21 mouse cellular contexts compared by ENCODE assay signal in the genomic region with DNA sequence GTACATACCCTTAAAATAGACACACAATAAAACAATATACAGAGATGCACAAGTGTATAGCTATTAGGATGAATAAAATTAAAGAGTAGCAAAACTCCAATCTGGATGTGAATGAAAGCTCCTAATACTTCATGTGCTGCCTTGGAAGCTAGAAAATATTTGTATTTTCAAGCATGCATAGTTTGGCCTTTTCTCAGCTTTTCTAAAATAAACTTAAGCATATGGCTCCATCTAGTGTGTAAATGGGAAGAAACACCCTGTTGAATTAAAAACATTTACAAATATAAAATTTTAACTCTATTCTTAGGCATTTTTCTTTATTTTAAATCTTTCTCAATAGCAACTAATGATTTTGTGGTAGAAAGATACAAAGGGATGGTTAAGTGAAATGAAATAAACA.
DNase-seq lines count a peak whose midpoint lies in the region; ATAC-seq and TF ChIP-seq lines count a peak whose summit lies in the region.
"Had no signal": no experiment of that assay in that cellular context is flagged by ENCODE, and none has a peak within 500 bp of the region (broad histone marks: within the 10 kb centered on the region; RNA-seq: fewer than 3 reads in every experiment).

No protein-coding gene starts in this region.

- no peak for ATAC-seq in forebrain, embryonic 14.5 days
- ATAC-seq in forebrain, postnatal 0 days = peak; percentile 40; the same call in 1 of the 2 replicates
- ATAC-seq: activated CD4-positive, CD25-positive, alpha-beta regulatory T cell, adult 4 months; intestine, embryonic 16.5 days; liver, postnatal 0 days; Patski had no signal

- H3K4me1 ChIP-seq in forebrain, embryonic 14.5 days (ENCODE audit: control insufficient read depth, insufficient read depth, low read length) = no peaks in the 10 kb centered on the region
- no peaks in the 10 kb centered on the region for H3K4me1 ChIP-seq in forebrain, embryonic 10.5 days
- H3K4me1 ChIP-seq in forebrain, postnatal 0 days (ENCODE audit: insufficient read depth) = no peaks in the 10 kb centered on the region
- H3K4me1 ChIP-seq: hindbrain, embryonic 10.5 days had no signal

- H3K36me3 ChIP-seq in forebrain, embryonic 14.5 days (ENCODE audit: control insufficient read depth, insufficient read depth, low read length) = no peaks in the 10 kb centered on the region
- no peaks in the 10 kb centered on the region for H3K36me3 ChIP-seq in forebrain, embryonic 10.5 days (replicated peaks)
- no peaks in the 10 kb centered on the region for H3K36me3 ChIP-seq in forebrain, postnatal 0 days (ENCODE audit: insufficient read depth)
- H3K36me3 ChIP-seq: hindbrain, embryonic 10.5 days had no signal

- peak; percentile 59 for DNase-seq in forebrain, embryonic 14.5 days (ENCODE audit: low spot score)
- no peak for DNase-seq in forebrain, embryonic 10.5 days (ENCODE audit: extremely low spot score, low spot score)
- DNase-seq in layer of hippocampus, adult 9-10 months (ENCODE audit: low spot score) = peak; percentile 7
- DNase-seq in layer of hippocampus, postnatal 10 days (ENCODE audit: low spot score in 2 of 2) = no peak
- DNase-seq in 416B (ENCODE audit: low read depth) = peak; percentile 19
- DNase-seq in forebrain, postnatal 0 days = peak; percentile 32
- no peak for DNase-seq in urinary bladder, adult 2 months (ENCODE audit: low spot score)
- DNase-seq: adrenal gland, postnatal 36 days; B cell, adult 2 months; gastrocnemius, postnatal 14 days; heart, adult 2 months; kidney, postnatal 14 days; liver; liver, postnatal 0 days; lung, postnatal 4 days; right cerebral cortex, postnatal 25 days; thymus, postnatal 25 days had no signal

- H3K9ac ChIP-seq in forebrain, embryonic 14.5 days (ENCODE audit: low read length) = no peak overlapping the region
- no peak overlapping the region for H3K9ac ChIP-seq in forebrain, postnatal 0 days
- H3K9ac ChIP-seq: liver, postnatal 0 days had no signal

- H3K27ac ChIP-seq in forebrain, embryonic 14.5 days (ENCODE audit: low read depth, low read length) = no peak overlapping the region
- H3K27ac ChIP-seq in forebrain, embryonic 10.5 days = no peak overlapping the region
- no peak overlapping the region for H3K27ac ChIP-seq in forebrain, postnatal 0 days (ENCODE audit: low read depth, low read length)
- H3K27ac ChIP-seq: heart, adult 2 months; hindbrain, embryonic 10.5 days had no signal

- no peaks in the 10 kb centered on the region for H3K27me3 ChIP-seq in forebrain, embryonic 14.5 days (replicated peaks; ENCODE audit: control insufficient read depth, insufficient read depth, low read length)
- no peaks in the 10 kb centered on the region for H3K27me3 ChIP-seq in forebrain, embryonic 10.5 days (ENCODE audit: poor library complexity, severe bottlenecking)
- no peaks in the 10 kb centered on the region for H3K27me3 ChIP-seq in forebrain, postnatal 0 days (ENCODE audit: insufficient read depth, low read length)
- H3K27me3 ChIP-seq: Patski had no signal

- no peak overlapping the region for H3K4me2 ChIP-seq in forebrain, embryonic 14.5 days (ENCODE audit: low read length)
- H3K4me2 ChIP-seq in forebrain, postnatal 0 days (ENCODE audit: low read depth) = no peak overlapping the region

- H3K4me3 ChIP-seq in forebrain, embryonic 14.5 days (ENCODE audit: low read depth, low read length) = no peak overlapping the region
- H3K4me3 ChIP-seq in forebrain, embryonic 10.5 days = no peak overlapping the region
- H3K4me3 ChIP-seq in forebrain, postnatal 0 days (ENCODE audit: low read depth, low read length) = no peak overlapping the region
- H3K4me3 ChIP-seq: heart, adult 2 months; hindbrain, embryonic 10.5 days had no signal

- no peaks in the 10 kb centered on the region for H3K9me3 ChIP-seq in forebrain, embryonic 14.5 days (replicated peaks; ENCODE audit: control insufficient read depth, low read length)
- no peaks in the 10 kb centered on the region for H3K9me3 ChIP-seq in forebrain, embryonic 10.5 days
- no peaks in the 10 kb centered on the region for H3K9me3 ChIP-seq in forebrain, postnatal 0 days (ENCODE audit: low read length)
- H3K9me3 ChIP-seq: hindbrain, embryonic 10.5 days had no signal

- TF ChIP-seq CTCF in forebrain, postnatal 0 days (IDR thresholded peaks at IDR 0.05; ENCODE audit: low read depth) = peak; percentile 31

Comparison
In these comparisons a context has a peak if more than half of its experiments do, and no peak if none do; other contexts are left out.
1. DNase-seq: peak in forebrain, embryonic 14.5 days (single experiment), layer of hippocampus, adult 9-10 months (single experiment), 416B (single experiment) and forebrain, postnatal 0 days (single experiment); none in forebrain, embryonic 10.5 days (single experiment), layer of hippocampus, postnatal 10 days (0 of 2) and urinary bladder, adult 2 months (single experiment).